Mouse (Mus musculus) CD4-positive, CD25-positive, alpha-beta regulatory T cell, adult 4 months (primary cell): ENCODE results near the gene Sox6. TPM values are rescaled to one million over a fixed set of nuclear protein-coding genes. Genes with fewer than 3 reads are reported as not detected.

ENCODE experiments used
- ATAC-seq: one replicate; pipeline ENCODE4 v1.8.0; 2017
- polyA plus RNA-seq, 2 experiments: library from polyadenylated mRNA; unstranded; fragments of 100-300 nt; shearing (Covaris generic); gene quantifications; one replicate each; pipeline ENCODE4 v1.2.1; 2017

Sox6 gene
- polyA plus RNA-seq, 2 experiments from 2014 or later, result not detected

- ATAC-seq, result no peak
Observed at GRCm38 (mm10) chr7:115745672-115746253, 292.8 kb downstream of the Sox6 start.

GRCm38 (mm10) chr7:115734137-115734536 is 304.5 kb downstream of the Sox6 start:
- no peak for ATAC-seq

GRCm38 (mm10) chr7:115732824-115733223 is 305.8 kb downstream of the Sox6 start:
- no peak for ATAC-seq

GRCm38 (mm10) chr7:115726776-115727175 is 311.8 kb downstream of the Sox6 start:
- ATAC-seq, result no peak

- no peak for ATAC-seq
Observed at GRCm38 (mm10) chr7:115724404-115724803, 314.2 kb downstream of the Sox6 start.

GRCm38 (mm10) chr7:115721624-115722540 is 316.7 kb downstream of the Sox6 start:
- no peak for ATAC-seq

GRCm38 (mm10) chr7:115719791-115720190 is 318.8 kb downstream of the Sox6 start:
- ATAC-seq, result no peak

GRCm38 (mm10) chr7:115706141-115706540 is 332.5 kb downstream of the Sox6 start:
- ATAC-seq, result no peak

- ATAC-seq, result no peak
Observed at GRCm38 (mm10) chr7:115698105-115698504, 340.5 kb downstream of the Sox6 start.

- no peak for ATAC-seq
Observed at GRCm38 (mm10) chr7:115693206-115693605, 345.4 kb downstream of the Sox6 start.

GRCm38 (mm10) chr7:115691091-115691490 is 347.5 kb downstream of the Sox6 start:
- ATAC-seq, result no peak

GRCm38 (mm10) chr7:115686687-115687086 is 351.9 kb downstream of the Sox6 start:
- no peak for ATAC-seq

GRCm38 (mm10) chr7:115684142-115684541 is 354.5 kb downstream of the Sox6 start:
- no peak for ATAC-seq

- ATAC-seq, result no peak
Observed at GRCm38 (mm10) chr7:115671749-115672148, 366.8 kb downstream of the Sox6 start.

GRCm38 (mm10) chr7:115671272-115671671 is 367.3 kb downstream of the Sox6 start:
- ATAC-seq, result no peak

GRCm38 (mm10) chr7:115669207-115670004 is 369.2 kb downstream of the Sox6 start:
- no peak for ATAC-seq

GRCm38 (mm10) chr7:115666686-115667382 is 371.8 kb downstream of the Sox6 start:
- ATAC-seq, result no peak

- no peak for ATAC-seq
Observed at GRCm38 (mm10) chr7:115663399-115663798, 375.2 kb downstream of the Sox6 start.

- no peak for ATAC-seq
Observed at GRCm38 (mm10) chr7:115662121-115662520, 376.5 kb downstream of the Sox6 start.

- ATAC-seq, result no peak
Observed at GRCm38 (mm10) chr7:115646696-115647095, 391.9 kb downstream of the Sox6 start.

GRCm38 (mm10) chr7:115645971-115646447 is 392.6 kb downstream of the Sox6 start:
- ATAC-seq, result no peak

GRCm38 (mm10) chr7:115645272-115645970 is 393.2 kb downstream of the Sox6 start:
- ATAC-seq, result no peak
